Mouse (Mus musculus): Measurements from ENCODE around the gene 6030458C11Rik. TPM values are rescaled to one million over a fixed set of nuclear protein-coding genes. Genes with fewer than 3 reads are reported as not detected.

6030458C11Rik gene
- polyA plus RNA-seq, 1 experiment from 2014 or later = 37.8 TPM

- H3K4me2 ChIP-seq = no peak overlapping the region
- no peaks in the 10 kb centered on the region for H3K27me3 ChIP-seq (replicated peaks)
- ATAC-seq (ENCODE audit: insufficient read depth, low FRiP score, low read depth) = no peak
- peaks cover 46% of the 10 kb centered on the region for H3K36me3 ChIP-seq
- H3K9ac ChIP-seq = no peak overlapping the region
- WGBS = 81% methylated on average over 7 of the region's 7 CpGs
- H3K4me3 ChIP-seq (replicated peaks) = no peak overlapping the region
- no peaks in the 10 kb centered on the region for H3K9me3 ChIP-seq
- H3K4me1 ChIP-seq = no peaks in the 10 kb centered on the region
- H3K27ac ChIP-seq = no peak overlapping the region
Observed at GRCm38 (mm10) chr15:12842833-12843232, 18.4 kb upstream of the 6030458C11Rik start.

- no peaks in the 10 kb centered on the region for H3K27me3 ChIP-seq (replicated peaks)
- H3K4me3 ChIP-seq (replicated peaks) = no peak overlapping the region
- no peaks in the 10 kb centered on the region for H3K4me1 ChIP-seq
- H3K9me3 ChIP-seq = no peaks in the 10 kb centered on the region
- H3K36me3 ChIP-seq = peaks cover 50% of the 10 kb centered on the region
- WGBS = 93% methylated on average over 11 of the region's 11 CpGs
- ATAC-seq (ENCODE audit: insufficient read depth, low FRiP score, low read depth) = no peak
- no peak overlapping the region for H3K27ac ChIP-seq
- no peak overlapping the region for H3K4me2 ChIP-seq
- H3K9ac ChIP-seq = no peak overlapping the region
Observed at GRCm38 (mm10) chr15:12840737-12841136, 16.3 kb upstream of the 6030458C11Rik start.

- Histone ChIP-seq H3K9me3 (no peaks in the 10 kb centered on the region), H3K4me1 (no peaks in the 10 kb centered on the region), H3K4me2 (no peak overlapping the region), H3K4me3 (replicated peaks) (no peak overlapping the region), H3K27me3 (replicated peaks) (no peaks in the 10 kb centered on the region), H3K9ac (no peak overlapping the region), H3K36me3 (peaks cover 32% of the 10 kb centered on the region), H3K27ac (no peak overlapping the region)
- no peak for ATAC-seq (ENCODE audit: insufficient read depth, low FRiP score, low read depth)
- WGBS = 94% methylated on average over 24 of the region's 24 CpGs
Observed at GRCm38 (mm10) chr15:12834231-12834630, 9.8 kb upstream of the 6030458C11Rik start.

GRCm38 (mm10) chr15:12833385-12833784 lies 8.9 kb upstream of the 6030458C11Rik start:
- ATAC-seq (ENCODE audit: insufficient read depth, low FRiP score, low read depth) = no peak
- WGBS = 99% methylated on average over 31 of the region's 31 CpGs
- no peaks in the 10 kb centered on the region for H3K27me3 ChIP-seq (replicated peaks)
- no peaks in the 10 kb centered on the region for H3K4me1 ChIP-seq
- H3K27ac ChIP-seq = no peak overlapping the region
- no peaks in the 10 kb centered on the region for H3K9me3 ChIP-seq
- H3K9ac ChIP-seq = no peak overlapping the region
- H3K4me2 ChIP-seq = no peak overlapping the region
- H3K4me3 ChIP-seq (replicated peaks) = no peak overlapping the region
- peaks cover 37% of the 10 kb centered on the region for H3K36me3 ChIP-seq

GRCm38 (mm10) chr15:12832599-12832998 lies 8.2 kb upstream of the 6030458C11Rik start:
- Histone ChIP-seq H3K9me3 (no peaks in the 10 kb centered on the region), H3K27ac (no peak overlapping the region), H3K9ac (no peak overlapping the region), H3K27me3 (replicated peaks) (no peaks in the 10 kb centered on the region), H3K4me2 (no peak overlapping the region), H3K4me1 (no peaks in the 10 kb centered on the region), H3K4me3 (replicated peaks) (no peak overlapping the region), H3K36me3 (peaks cover 32% of the 10 kb centered on the region)
- ATAC-seq (ENCODE audit: insufficient read depth, low FRiP score, low read depth) = no peak
- 94% methylated on average over 4 of the region's 4 CpGs for WGBS

GRCm38 (mm10) chr15:12829878-12830277 lies 5.4 kb upstream of the 6030458C11Rik start:
- Histone ChIP-seq H3K27me3 (replicated peaks) (no peaks in the 10 kb centered on the region), H3K27ac (no peak overlapping the region), H3K9ac (no peak overlapping the region), H3K36me3 (peaks cover 28% of the 10 kb centered on the region), H3K4me3 (replicated peaks) (no peak overlapping the region), H3K9me3 (no peaks in the 10 kb centered on the region), H3K4me2 (no peak overlapping the region), H3K4me1 (peaks cover 12% of the 10 kb centered on the region; the same call in 1 of the 2 replicates)
- 91% methylated on average over 3 of the region's 3 CpGs for WGBS
- no peak for ATAC-seq (ENCODE audit: insufficient read depth, low FRiP score, low read depth)

GRCm38 (mm10) chr15:12825408-12825807 lies 959 bp upstream of the 6030458C11Rik start:
- Histone ChIP-seq H3K27me3 (replicated peaks) (no peaks in the 10 kb centered on the region), H3K9ac (no peak overlapping the region), H3K27ac (no peak overlapping the region), H3K9me3 (no peaks in the 10 kb centered on the region), H3K4me3 (replicated peaks) (peak overlapping the region; percentile 70), H3K36me3 (peaks cover 21% of the 10 kb centered on the region; the same call in 1 of the 2 replicates), H3K4me1 (peaks cover 15% of the 10 kb centered on the region), H3K4me2 (peak overlapping the region; percentile 61)
- no peak for ATAC-seq (ENCODE audit: insufficient read depth, low FRiP score, low read depth)
- WGBS = 45% methylated on average over 12 of the region's 12 CpGs

- Histone ChIP-seq H3K27me3 (replicated peaks) (no peaks in the 10 kb centered on the region), H3K9ac (peak overlapping the region; percentile 73), H3K4me3 (replicated peaks) (peak overlapping the region; percentile 70), H3K4me2 (peak overlapping the region; percentile 61), H3K36me3 (peaks cover 21% of the 10 kb centered on the region; the same call in 1 of the 2 replicates), H3K4me1 (peaks cover 15% of the 10 kb centered on the region), H3K9me3 (no peaks in the 10 kb centered on the region), H3K27ac (peak overlapping the region; percentile 63)
- WGBS = 0% methylated on average over 31 of the region's 31 CpGs
- no peak; the same call in 1 of the 2 replicates for ATAC-seq (ENCODE audit: insufficient read depth, low FRiP score, low read depth)
Observed at GRCm38 (mm10) chr15:12824965-12825364, 516 bp upstream of the 6030458C11Rik start.

- H3K4me2 ChIP-seq = peak overlapping the region; percentile 73
- no peaks in the 10 kb centered on the region for H3K27me3 ChIP-seq (replicated peaks)
- H3K9me3 ChIP-seq = no peaks in the 10 kb centered on the region
- H3K27ac ChIP-seq = peak overlapping the region; percentile 2; the same call in 1 of the 2 replicates
- ATAC-seq (ENCODE audit: insufficient read depth, low FRiP score, low read depth) = no peak
- H3K36me3 ChIP-seq = peaks cover 22% of the 10 kb centered on the region; the same call in 1 of the 2 replicates
- 86% methylated on average over 2 of the region's 2 CpGs for WGBS
- peak overlapping the region; percentile 70 for H3K4me3 ChIP-seq (replicated peaks)
- peak overlapping the region; percentile 45 for H3K9ac ChIP-seq
- H3K4me1 ChIP-seq = peaks cover 15% of the 10 kb centered on the region
Observed at GRCm38 (mm10) chr15:12823455-12824119, 862 bp downstream of the 6030458C11Rik start.

- ATAC-seq (ENCODE audit: insufficient read depth, low FRiP score, low read depth) = no peak
- WGBS = 77% methylated on average over 9 of the region's 9 CpGs
- no peaks in the 10 kb centered on the region for H3K9me3 ChIP-seq
- no peak overlapping the region for H3K4me2 ChIP-seq
- no peak overlapping the region for H3K27ac ChIP-seq
- H3K36me3 ChIP-seq = peaks cover 25% of the 10 kb centered on the region; the same call in 1 of the 2 replicates
- H3K4me1 ChIP-seq = peaks cover 15% of the 10 kb centered on the region
- H3K4me3 ChIP-seq (replicated peaks) = no peak overlapping the region
- H3K9ac ChIP-seq = no peak overlapping the region
- H3K27me3 ChIP-seq (replicated peaks) = no peaks in the 10 kb centered on the region
Observed at GRCm38 (mm10) chr15:12822416-12823395, 1.7 kb downstream of the 6030458C11Rik start.

- H3K9me3 ChIP-seq = no peaks in the 10 kb centered on the region
- 89% methylated on average over 8 of the region's 8 CpGs for WGBS
- no peaks in the 10 kb centered on the region for H3K27me3 ChIP-seq (replicated peaks)
- no peak overlapping the region for H3K4me3 ChIP-seq (replicated peaks)
- H3K36me3 ChIP-seq = peaks cover 55% of the 10 kb centered on the region
- no peak overlapping the region for H3K9ac ChIP-seq
- ATAC-seq (ENCODE audit: insufficient read depth, low FRiP score, low read depth) = no peak
- H3K27ac ChIP-seq = no peak overlapping the region
- no peaks in the 10 kb centered on the region for H3K4me1 ChIP-seq
- H3K4me2 ChIP-seq = no peak overlapping the region
Observed at GRCm38 (mm10) chr15:12817592-12817991, 6.9 kb downstream of the 6030458C11Rik start.

GRCm38 (mm10) chr15:12812646-12813045 lies 11.8 kb downstream of the 6030458C11Rik start:
- no peaks in the 10 kb centered on the region for H3K4me1 ChIP-seq
- H3K4me2 ChIP-seq = no peak overlapping the region
- H3K36me3 ChIP-seq = peaks cover 57% of the 10 kb centered on the region
- no peak overlapping the region for H3K4me3 ChIP-seq (replicated peaks)
- H3K9me3 ChIP-seq = no peaks in the 10 kb centered on the region
- no peak overlapping the region for H3K9ac ChIP-seq
- ATAC-seq (ENCODE audit: insufficient read depth, low FRiP score, low read depth) = no peak
- H3K27me3 ChIP-seq (replicated peaks) = no peaks in the 10 kb centered on the region
- no peak overlapping the region for H3K27ac ChIP-seq
- WGBS = 94% methylated on average over 11 of the region's 11 CpGs

Measured in stomach, embryonic 15.5 days (tissue).